Mouse (Mus musculus): ENCODE results near the gene Grb2.

DNA sequence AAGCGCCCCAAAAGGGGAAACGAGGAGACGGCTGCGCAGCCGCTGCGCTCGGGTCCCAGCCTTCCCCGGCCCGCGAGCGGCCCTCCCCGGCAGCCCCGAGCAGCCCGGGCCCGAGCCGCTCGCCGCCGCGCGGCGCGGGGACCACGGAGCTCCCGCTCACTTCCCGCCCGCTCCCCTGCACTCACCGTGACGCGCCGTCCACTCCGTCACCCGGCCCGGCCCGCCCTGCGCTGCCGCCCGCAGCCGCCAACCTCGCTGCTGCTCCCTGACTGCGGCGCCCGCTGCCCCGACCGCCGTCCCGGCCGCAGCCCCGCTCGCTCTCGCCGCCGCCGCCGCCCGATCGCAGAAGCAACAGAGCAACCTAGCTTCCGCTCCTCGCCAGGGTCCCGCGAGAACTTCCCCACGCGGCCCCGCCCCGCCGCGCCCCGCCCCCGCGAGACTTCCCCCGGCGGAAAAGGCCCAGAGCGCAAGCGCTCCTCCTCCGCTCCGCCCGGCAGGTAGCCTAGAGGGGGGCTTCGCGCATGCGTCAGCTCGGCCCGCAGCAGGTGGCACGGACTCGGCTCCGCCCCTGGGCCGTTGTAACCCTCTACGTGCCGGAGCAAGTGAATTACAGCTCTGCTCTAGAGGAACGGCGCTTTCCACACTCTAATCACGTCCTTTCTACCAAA lies at the start of gene Grb2:
- TF ChIP-seq CTCF (IDR thresholded peaks at IDR 0.05; ENCODE audit: insufficient read depth, low read depth, low read length) (no peak), POLR2A (IDR thresholded peaks at IDR 0.05; ENCODE audit: insufficient read depth, low read depth, low read length) (peak; percentile 69)
